Mouse (Mus musculus) heart, adult 2 months (tissue): ENCODE measurements at regions not wholly inside any gene's neighbourhood (a gene's known extent, or its start where the extent isn't known, plus 50 kb on each side); places are given as distances from the start of the nearest gene placed in this dataset.

ENCODE experiments used
- DNase-seq, 2 experiments: peaks; one replicate each; pipeline ENCODE4 v3.0.0; 2021
- H3K27ac ChIP-seq: fragments of 200-600 bp; 2 replicates; pipeline ENCODE4 v1.8.1; 2022
- H3K27me3 ChIP-seq: fragments of 200-500 bp; 2 replicates; pipeline ENCODE4 v1.6.1; 2012; ENCODE audit warnings: mild to moderate bottlenecking, low read length, inconsistent platforms, mixed read lengths; ENCODE audit not compliant: control insufficient read depth, insufficient read depth
- H3K36me3 ChIP-seq: fragments of 200-500 bp; 2 replicates; pipeline ENCODE4 v1.6.1; 2012; ENCODE audit warnings: low read length, inconsistent platforms; ENCODE audit not compliant: control insufficient read depth, insufficient read depth
- H3K4me1 ChIP-seq: fragments of 200-500 bp; 2 replicates; pipeline ENCODE4 v1.6.1; 2011; ENCODE audit warnings: low read length; ENCODE audit not compliant: control insufficient read depth, insufficient read depth
- H3K4me3 ChIP-seq: fragments of 200-600 bp; 2 replicates; pipeline ENCODE4 v1.8.1; 2022
- H3K79me2 ChIP-seq: fragments of 200-500 bp; replicated peaks from 2 replicates; pipeline ENCODE4 v1.6.1; 2012; ENCODE audit warnings: mild to moderate bottlenecking, inconsistent platforms, low read length, moderate library complexity, mixed read lengths; ENCODE audit not compliant: control insufficient read depth, insufficient read depth
- H3K9ac ChIP-seq: fragments of 200-500 bp; 2 replicates; pipeline ENCODE4 v1.6.1; 2012; ENCODE audit warnings: low read depth, mild to moderate bottlenecking, control low read depth, inconsistent platforms, low read length, mixed read lengths
- CTCF ChIP-seq: fragments of 200-600 bp; IDR thresholded peaks from 2 replicates; pipeline ENCODE4 v1.8.1; 2022; ENCODE audit warnings: antibody characterized with exemption, mild to moderate bottlenecking, moderate library complexity
- EP300 ChIP-seq: fragments of 200-500 bp; IDR thresholded peaks from 2 replicates; pipeline ENCODE4 v1.6.1; 2011; ENCODE audit warnings: low read depth, low read length, control low read depth; ENCODE audit not compliant: insufficient read depth
- POLR2A ChIP-seq: fragments of 200-500 bp; IDR thresholded peaks from 2 replicates; pipeline ENCODE4 v1.6.1; 2011; ENCODE audit warnings: mild to moderate bottlenecking, low read depth, low read length, control low read depth; ENCODE audit not compliant: insufficient read depth
- WGBS: fragments of 180-500 bp; shearing (Covaris S2); methylation state at CpG from one replicate; pipeline ENCODE4 v1.1.7; 2018; 5-methylcytosine and 5-hydroxymethylcytosine counted together
- intact Hi-C: fragments of 180-260 bp; cut with DNase I; formaldehyde crosslinking; loops from one replicate; pipeline ENCODE4 v1.15.1; 2025

GRCm38 (mm10) chr12:12480451-12480850, 218.5 kb downstream of the Fam49a start:
- DNase-seq, result no peak
- H3K4me3 ChIP-seq, result no peak overlapping the region
- H3K79me2 ChIP-seq, result no peaks in the 10 kb centered on the region
- H3K27ac ChIP-seq, result no peak overlapping the region
- intact Hi-C loops, result no loop called here
- no peaks in the 10 kb centered on the region for H3K4me1 ChIP-seq
- H3K9ac ChIP-seq, result no peak overlapping the region
- H3K27me3 ChIP-seq, result no peaks in the 10 kb centered on the region
- TF ChIP-seq EP300 (no peak), POLR2A (no peak), CTCF (no peak)
- 70% methylated on average over 2 of the region's 2 CpGs for WGBS
- H3K36me3 ChIP-seq, result no peaks in the 10 kb centered on the region

- no peak overlapping the region for H3K27ac ChIP-seq
- no peaks in the 10 kb centered on the region for H3K36me3 ChIP-seq
- no peak overlapping the region for H3K9ac ChIP-seq
- DNase-seq, result no peak
- H3K4me1 ChIP-seq, result no peaks in the 10 kb centered on the region
- TF ChIP-seq EP300 (no peak), CTCF (no peak), POLR2A (no peak)
- H3K4me3 ChIP-seq, result no peak overlapping the region
- H3K27me3 ChIP-seq, result peaks cover 1% of the 10 kb centered on the region; the same call in 1 of the 2 replicates
- intact Hi-C loops, result no loop called here
- no peaks in the 10 kb centered on the region for H3K79me2 ChIP-seq
- 19% methylated on average over 2 of the region's 2 CpGs for WGBS
Measured at GRCm38 (mm10) chr12:12452086-12452485, 190.1 kb downstream of the Fam49a start.

GRCm38 (mm10) chr12:12446768-12447167, 184.8 kb downstream of the Fam49a start:
- intact Hi-C loops, result no loop called here
- Histone ChIP-seq H3K79me2 (no peaks in the 10 kb centered on the region), H3K27ac (no peak overlapping the region), H3K36me3 (no peaks in the 10 kb centered on the region), H3K27me3 (no peaks in the 10 kb centered on the region), H3K9ac (no peak overlapping the region), H3K4me3 (no peak overlapping the region), H3K4me1 (no peaks in the 10 kb centered on the region)
- 71% methylated on average over 2 of the region's 2 CpGs for WGBS
- no peak for DNase-seq
- TF ChIP-seq CTCF (no peak), POLR2A (no peak), EP300 (no peak)

- Histone ChIP-seq H3K36me3 (no peaks in the 10 kb centered on the region), H3K4me3 (no peak overlapping the region), H3K79me2 (no peaks in the 10 kb centered on the region), H3K27me3 (no peaks in the 10 kb centered on the region), H3K9ac (no peak overlapping the region), H3K27ac (no peak overlapping the region), H3K4me1 (no peaks in the 10 kb centered on the region)
- intact Hi-C loops, result no loop called here
- DNase-seq, result no peak
- TF ChIP-seq POLR2A, result no peak
- no peak for TF ChIP-seq EP300
- no peak for TF ChIP-seq CTCF
- WGBS, result 95% methylated on average over 3 of the region's 3 CpGs
Measured at GRCm38 (mm10) chr12:12446281-12446680, 184.3 kb downstream of the Fam49a start.

GRCm38 (mm10) chr12:12442872-12443271, 180.9 kb downstream of the Fam49a start:
- H3K9ac ChIP-seq, result no peak overlapping the region
- DNase-seq, result no peak
- intact Hi-C loops, result no loop called here
- WGBS, result 59% methylated on average over 4 of the region's 4 CpGs
- H3K36me3 ChIP-seq, result no peaks in the 10 kb centered on the region
- H3K27ac ChIP-seq, result no peak overlapping the region
- no peaks in the 10 kb centered on the region for H3K4me1 ChIP-seq
- TF ChIP-seq EP300 (no peak), CTCF (no peak), POLR2A (no peak)
- no peaks in the 10 kb centered on the region for H3K27me3 ChIP-seq
- H3K4me3 ChIP-seq, result no peak overlapping the region
- no peaks in the 10 kb centered on the region for H3K79me2 ChIP-seq

- H3K9ac ChIP-seq, result no peak overlapping the region
- intact Hi-C loops, result loop anchor here (5.0 to 10.0 kb wide), 3 partner anchors 158 to 506 kb away; partner anchors contain the start of gene Mycn
- no peak for DNase-seq
- WGBS, result 92% methylated on average over 1 of the region's 1 CpGs
- H3K4me1 ChIP-seq, result no peaks in the 10 kb centered on the region
- peak; percentile 60 for TF ChIP-seq CTCF
- TF ChIP-seq POLR2A, result no peak
- H3K4me3 ChIP-seq, result no peak overlapping the region
- H3K27ac ChIP-seq, result no peak overlapping the region
- H3K27me3 ChIP-seq, result no peaks in the 10 kb centered on the region
- no peaks in the 10 kb centered on the region for H3K79me2 ChIP-seq
- H3K36me3 ChIP-seq, result no peaks in the 10 kb centered on the region
Measured at GRCm38 (mm10) chr12:12436379-12436778, 174.4 kb downstream of the Fam49a start.
